Mouse (Mus musculus) CH12.LX (cell line): ENCODE measurements at regions not wholly inside any gene's neighbourhood (a gene's known extent, or its start where the extent isn't known, plus 50 kb on each side); places are given as distances from the start of the nearest gene placed in this dataset.

Source experiments
- DNase-seq: peaks from one replicate; pipeline ENCODE4 v3.0.0-alpha.2; 2013; ENCODE audit errors: extremely low read depth
- H3K27ac ChIP-seq: 2 replicates; pipeline ENCODE4 v1.5.1; 2012; ENCODE audit warnings: low read depth, mild to moderate bottlenecking, control low read depth, moderate library complexity; ENCODE audit not compliant: insufficient read depth
- H3K27me3 ChIP-seq: replicated peaks from 2 replicates; pipeline ENCODE3; 2012; ENCODE audit warnings: inconsistent platforms
- H3K36me3 ChIP-seq, 2 experiments: replicated peaks in 1 of 2; 2 replicates each; pipeline versions ENCODE3 to v1.6.1; 2012; ENCODE audit warnings: inconsistent platforms in 1 of 2, low read length in 1 of 2, mild to moderate bottlenecking in 1 of 2, mixed read lengths in 1 of 2, moderate library complexity in 1 of 2; ENCODE audit not compliant: control insufficient read depth in 1 of 2, insufficient read depth in 1 of 2
- H3K4me1 ChIP-seq, 2 experiments: 2 replicates each; pipeline ENCODE4 v1.6.1; 2012; ENCODE audit warnings: inconsistent platforms in 1 of 2, moderate library complexity in 1 of 2; ENCODE audit not compliant: insufficient read depth in 2 of 2, control insufficient read depth in 1 of 2
- H3K4me2 ChIP-seq: 2 replicates; pipeline ENCODE4 v1.6.1; 2012; ENCODE audit warnings: low read depth, mild to moderate bottlenecking, control low read depth; ENCODE audit not compliant: poor library complexity, insufficient read depth, severe bottlenecking
- H3K4me3 ChIP-seq, 3 experiments: fragments of 150-350 bp in 1 of 3; sonication (generic) in 1 of 3; replicated peaks in 1 of 3; 2 replicates each; pipeline versions ENCODE3 to v1.5.1; 2011 to 2012; ENCODE audit warnings: low read depth in 2 of 3, low read length in 2 of 3, mild to moderate bottlenecking in 2 of 3, moderate library complexity in 2 of 3, control low read depth in 1 of 3, improper control_type of control experiment in 1 of 3, inconsistent platforms in 1 of 3, mixed read lengths in 1 of 3; ENCODE audit not compliant: poor library complexity in 1 of 3
- H3K79me2 ChIP-seq: replicated peaks from 2 replicates; pipeline ENCODE4 v1.6.1; 2012; ENCODE audit warnings: mild to moderate bottlenecking, moderate library complexity; ENCODE audit not compliant: control insufficient read depth, poor library complexity, insufficient read depth, severe bottlenecking; ENCODE audit errors: extremely low read depth
- H3K9ac ChIP-seq: 2 replicates; pipeline ENCODE4 v1.6.1; 2012; ENCODE audit warnings: low read depth, mild to moderate bottlenecking, control low read depth, moderate library complexity; ENCODE audit not compliant: insufficient read depth
- H3K9me3 ChIP-seq: replicated peaks from 2 replicates; pipeline ENCODE3; 2012; ENCODE audit warnings: low read length, inconsistent platforms, mixed read lengths
- BHLHE40 ChIP-seq: IDR thresholded peaks from 2 replicates; pipeline ENCODE4 v1.6.1; 2011; ENCODE audit warnings: mild to moderate bottlenecking, low read depth, low read length, improper control_type of control experiment
- E2F4 ChIP-seq: IDR thresholded peaks from 2 replicates; pipeline ENCODE4 v1.6.1; 2011; ENCODE audit warnings: low read depth, low read length, improper control_type of control experiment; ENCODE audit not compliant: insufficient replicate concordance
- ELF1 ChIP-seq: IDR thresholded peaks from 2 replicates; pipeline ENCODE4 v1.6.1; 2014; ENCODE audit warnings: low read depth, mild to moderate bottlenecking, inconsistent platforms, low read length, improper control_type of control experiment
- EP300 ChIP-seq: IDR thresholded peaks from 2 replicates; pipeline ENCODE4 v1.6.1; 2011; ENCODE audit warnings: low read length, improper control_type of control experiment
- ETS1 ChIP-seq: conservative IDR thresholded peaks from 2 replicates; pipeline ENCODE4 v1.6.1; 2012; ENCODE audit warnings: low read depth, mild to moderate bottlenecking, inconsistent platforms, low read length, improper control_type of control experiment, moderate library complexity
- GABPA ChIP-seq: IDR thresholded peaks from 2 replicates; pipeline ENCODE4 v1.6.1; 2012; ENCODE audit warnings: low read depth, low read length, improper control_type of control experiment, inconsistent platforms; ENCODE audit not compliant: insufficient replicate concordance
- HCFC1 ChIP-seq: IDR thresholded peaks from 2 replicates; pipeline ENCODE4 v1.6.1; 2012; ENCODE audit warnings: low read depth, mild to moderate bottlenecking, inconsistent platforms, low read length, improper control_type of control experiment
- IRF4 ChIP-seq: IDR thresholded peaks from 2 replicates; pipeline ENCODE4 v1.6.1; 2014; ENCODE audit warnings: low read depth, mild to moderate bottlenecking, inconsistent platforms, low read length, improper control_type of control experiment
- JUND ChIP-seq: conservative IDR thresholded peaks from 2 replicates; pipeline ENCODE4 v1.6.1; 2011; ENCODE audit warnings: low read depth, low read length, improper control_type of control experiment
- KAT2A ChIP-seq: IDR thresholded peaks from 2 replicates; pipeline ENCODE4 v1.6.1; 2012; ENCODE audit warnings: low read length, improper control_type of control experiment, inconsistent platforms; ENCODE audit not compliant: insufficient replicate concordance
- MAFK ChIP-seq: IDR thresholded peaks from 2 replicates; pipeline ENCODE4 v1.6.1; 2011; ENCODE audit warnings: low read length, improper control_type of control experiment; ENCODE audit not compliant: insufficient replicate concordance
- MAZ ChIP-seq: IDR thresholded peaks from 2 replicates; pipeline ENCODE4 v1.6.1; 2012; ENCODE audit warnings: low read depth, mild to moderate bottlenecking, inconsistent platforms, low read length, improper control_type of control experiment, moderate library complexity
- MEF2A ChIP-seq: IDR thresholded peaks from 2 replicates; pipeline ENCODE4 v1.6.1; 2014; ENCODE audit warnings: low read depth, mild to moderate bottlenecking, inconsistent platforms, low read length, improper control_type of control experiment, borderline replicate concordance
- MYC ChIP-seq: IDR thresholded peaks from 2 replicates; pipeline ENCODE4 v1.6.1; 2011; ENCODE audit warnings: low read depth, mild to moderate bottlenecking, improper control_type of control experiment, low read length
- NRF1 ChIP-seq: IDR thresholded peaks from 2 replicates; pipeline ENCODE4 v1.6.1; 2014; ENCODE audit warnings: low read depth, mild to moderate bottlenecking, inconsistent platforms, low read length, improper control_type of control experiment, moderate library complexity
- POLR2A ChIP-seq: IDR thresholded peaks from 2 replicates; pipeline ENCODE4 v1.6.1; 2011; ENCODE audit warnings: low read depth, mild to moderate bottlenecking, improper control_type of control experiment, low read length
- POLR2AphosphoS2 ChIP-seq: IDR thresholded peaks from 2 replicates; pipeline ENCODE4 v1.6.1; 2011; ENCODE audit warnings: low read depth, low read length, improper control_type of control experiment
- RAD21 ChIP-seq: IDR thresholded peaks from 2 replicates; pipeline ENCODE4 v1.6.1; 2011; ENCODE audit warnings: low read depth, mild to moderate bottlenecking, low read length, improper control_type of control experiment, moderate library complexity
- RCOR1 ChIP-seq: conservative IDR thresholded peaks from 2 replicates; pipeline ENCODE4 v1.6.1; 2012; ENCODE audit warnings: low read depth, mild to moderate bottlenecking, inconsistent platforms, low read length, improper control_type of control experiment
- SMC3 ChIP-seq: IDR thresholded peaks from 2 replicates; pipeline ENCODE4 v1.6.1; 2011; ENCODE audit warnings: low read depth, low read length, improper control_type of control experiment
- TCF12 ChIP-seq: IDR thresholded peaks from 2 replicates; pipeline ENCODE4 v1.6.1; 2014; ENCODE audit warnings: low read depth, mild to moderate bottlenecking, inconsistent platforms, low read length, improper control_type of control experiment
- USF2 ChIP-seq: conservative IDR thresholded peaks from 2 replicates; pipeline ENCODE4 v1.6.1; 2011; ENCODE audit warnings: low read depth, low read length, improper control_type of control experiment
- ZNF384 ChIP-seq: IDR thresholded peaks from 2 replicates; pipeline ENCODE4 v1.6.1; 2012; ENCODE audit warnings: low read depth, low read length, improper control_type of control experiment, inconsistent platforms
- dilution Hi-C: fragments of 300-500 bp; cut with MboI; formaldehyde crosslinking; loops from 2 replicates; pipeline ENCODE4 v1.14.3; 2020; ENCODE audit warnings: low sequenced_read_pairs; ENCODE audit not compliant: extremely low pct_unique_long_range_greater_than_20kb, extremely low pct_ligation_motif_present
- in situ Hi-C: fragments of 300-500 bp; cut with MboI; formaldehyde crosslinking; loops from 3 replicates; pipeline ENCODE4 v1.14.3; 2019; ENCODE audit warnings: low sequenced_read_pairs, low pct_ligation_motif_present, low pct_unique_long_range_greater_than_20kb, mixed read lengths

DNA sequence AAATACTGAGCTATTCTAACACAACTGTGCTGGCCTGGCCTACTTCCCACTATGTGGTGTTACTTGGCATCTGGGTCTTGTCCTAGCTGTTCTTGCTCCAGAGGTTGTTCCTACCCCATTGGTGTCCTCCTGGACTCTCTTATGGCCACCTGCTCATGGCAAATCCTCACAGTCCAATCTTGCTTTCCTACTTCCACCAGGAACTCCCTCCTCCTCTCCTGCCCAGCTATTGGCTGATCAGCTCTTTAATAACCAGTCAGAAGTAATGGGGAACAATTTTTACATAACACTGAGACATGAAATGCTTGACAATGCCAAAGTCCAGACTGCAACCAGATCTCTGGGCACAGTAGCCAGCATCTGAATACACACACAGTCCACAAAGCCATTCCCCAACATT, 52.3 kb upstream of the Dph5 start:
- no peak overlapping the region for H3K4me3 ChIP-seq
- H3K9ac ChIP-seq = no peak overlapping the region
- H3K4me2 ChIP-seq = no peak overlapping the region
- H3K27ac ChIP-seq = no peak overlapping the region
- H3K9me3 ChIP-seq = no peaks in the 10 kb centered on the region
- H3K79me2 ChIP-seq = no peaks in the 10 kb centered on the region
- peaks cover 3 to 28% of the 10 kb centered on the region in 2 experiments; a peak in 3 of 4 replicates for H3K4me1 ChIP-seq
- no peaks in the 10 kb centered on the region for H3K36me3 ChIP-seq
- dilution Hi-C loops = no loop called here
- in situ Hi-C loops = no loop called here
- TF ChIP-seq POLR2AphosphoS2 (no peak), MYC (no peak), TCF12 (no peak), SMC3 (no peak), RCOR1 (no peak), JUND (no peak), HCFC1 (no peak)
- TF ChIP-seq, all 38 proteins: peak for 0
- H3K27me3 ChIP-seq = peaks cover 2% of the 10 kb centered on the region
- no peak for DNase-seq

DNA sequence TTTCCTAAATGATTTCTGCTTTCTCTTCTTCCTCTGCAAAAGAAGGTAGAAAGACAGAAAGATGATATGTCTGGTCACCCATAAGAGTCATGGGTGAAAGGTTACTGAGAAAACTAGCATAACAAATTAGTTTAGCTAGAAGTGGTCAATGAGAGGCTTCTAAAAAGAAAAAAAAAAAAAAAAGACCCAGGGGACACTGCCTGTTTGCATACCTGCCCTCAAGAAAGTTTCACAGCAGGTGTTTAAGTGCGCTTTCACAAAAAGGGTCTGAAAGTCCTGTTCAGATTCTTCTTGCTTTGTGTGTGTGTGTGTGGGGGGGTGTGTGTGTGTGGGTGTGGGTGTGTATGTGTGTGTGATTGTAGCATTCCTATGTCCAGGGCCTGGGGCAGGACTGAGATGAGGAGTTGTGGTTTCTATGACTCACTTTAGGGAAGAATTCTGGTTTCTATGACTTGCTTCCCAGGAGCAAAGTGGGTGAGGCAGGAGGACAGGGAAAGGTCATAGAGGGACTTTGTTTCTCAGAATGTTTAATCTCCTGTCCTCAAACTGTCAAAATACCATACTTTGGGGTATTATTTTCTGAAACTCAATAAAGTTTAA, 49.9 kb upstream of the Dph5 start:
- peak; percentile 51 for DNase-seq
- no peak overlapping the region for H3K9ac ChIP-seq
- H3K27ac ChIP-seq = no peak overlapping the region
- no peak overlapping the region for H3K4me3 ChIP-seq
- no peaks in the 10 kb centered on the region for H3K36me3 ChIP-seq
- in situ Hi-C loops (no loop called here), dilution Hi-C loops (no loop called here)
- H3K9me3 ChIP-seq = no peaks in the 10 kb centered on the region
- H3K4me1 ChIP-seq = peaks cover 3 to 19% of the 10 kb centered on the region in 2 experiments; a peak in 3 of 4 replicates
- no peak overlapping the region for H3K4me2 ChIP-seq
- peaks cover 2% of the 10 kb centered on the region for H3K27me3 ChIP-seq
- TF ChIP-seq MYC (no peak), GABPA (no peak), MEF2A (0 out of 2 replicates have a peak, but pooled peaks have one; percentile 45), ETS1 (peak; percentile 56), MAZ (no peak), ELF1 (no peak), BHLHE40 (peak; percentile 71), KAT2A (no peak), POLR2AphosphoS2 (no peak), TCF12 (peak; percentile 67; the same call in 1 of the 2 replicates), IRF4 (peak; percentile 77), USF2 (no peak), JUND (0 out of 2 replicates have a peak, but pooled peaks have one; percentile 17), ZNF384 (peak; percentile 98), RCOR1 (0 out of 2 replicates have a peak, but pooled peaks have one; percentile 40), EP300 (peak; percentile 85), POLR2A (no peak), MAFK (0 out of 2 replicates have a peak, but pooled peaks have one; percentile 47), NRF1 (no peak), RAD21 (no peak), E2F4 (no peak)
- H3K79me2 ChIP-seq = no peaks in the 10 kb centered on the region
